Mouse (Mus musculus): ENCODE results near the gene Psmb11. TPM values are rescaled to one million over a fixed set of nuclear protein-coding genes. Genes with fewer than 3 reads are reported as not detected.
"Not testable (repeated sequence)": the region's sequence is repeated elsewhere in the genome, so short reads cannot be mapped to it uniquely, and the experiment has no call there.

Gene Psmb11
- polyA plus RNA-seq, 1 experiment = not detected

DNA sequence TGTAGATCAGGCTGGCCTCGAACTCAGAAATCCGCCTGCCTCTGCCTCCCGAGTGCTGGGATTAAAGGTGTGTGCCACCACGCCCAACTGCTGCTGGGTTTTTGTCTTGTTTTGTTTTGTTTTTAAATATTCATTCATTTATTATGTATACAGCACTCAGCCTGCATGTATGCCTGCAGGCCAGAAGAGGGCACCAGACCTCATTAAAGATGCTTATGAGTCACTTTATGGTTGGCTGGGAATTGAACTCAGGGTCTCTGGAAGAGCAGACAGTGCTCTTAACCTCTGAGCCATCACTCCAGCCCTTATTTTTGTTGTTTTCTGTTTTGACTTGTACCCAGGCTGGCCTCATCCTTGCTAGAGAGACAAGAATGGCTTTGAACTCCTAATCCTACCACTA, 11.3 kb upstream of the Psmb11 start:
- DNase-seq (ENCODE audit: low read depth in 1 of 2, low spot score in 2 of 2) = peak in 1 of 2 experiments; percentile 34
- TF ChIP-seq POLR2A (IDR thresholded peaks at IDR 0.05; ENCODE audit: low read depth, low read length) = no peak
- peak; percentile 15; the same call in 1 of the 2 replicates for TF ChIP-seq CTCF (IDR thresholded peaks at IDR 0.05; ENCODE audit: extremely low read depth, insufficient read depth, insufficient read length, insufficient replicate concordance)
- WGBS = 81% methylated on average over 4 of the region's 4 CpGs
- Histone ChIP-seq H3K27me3 (ENCODE audit: control insufficient read depth, insufficient read depth, low read length) (no peaks in the 10 kb centered on the region), H3K4me3 (ENCODE audit: extremely low read depth, insufficient read depth, insufficient read length) (no peak overlapping the region), H3K36me3 (ENCODE audit: control insufficient read depth, insufficient read depth, low read length) (peaks cover 10% of the 10 kb centered on the region), H3K4me1 (ENCODE audit: control insufficient read depth, insufficient read depth, insufficient read length) (peaks cover 5% of the 10 kb centered on the region; the same call in 1 of the 2 replicates), H3K27ac (ENCODE audit: insufficient read depth, low read length) (no peak overlapping the region)

DNA sequence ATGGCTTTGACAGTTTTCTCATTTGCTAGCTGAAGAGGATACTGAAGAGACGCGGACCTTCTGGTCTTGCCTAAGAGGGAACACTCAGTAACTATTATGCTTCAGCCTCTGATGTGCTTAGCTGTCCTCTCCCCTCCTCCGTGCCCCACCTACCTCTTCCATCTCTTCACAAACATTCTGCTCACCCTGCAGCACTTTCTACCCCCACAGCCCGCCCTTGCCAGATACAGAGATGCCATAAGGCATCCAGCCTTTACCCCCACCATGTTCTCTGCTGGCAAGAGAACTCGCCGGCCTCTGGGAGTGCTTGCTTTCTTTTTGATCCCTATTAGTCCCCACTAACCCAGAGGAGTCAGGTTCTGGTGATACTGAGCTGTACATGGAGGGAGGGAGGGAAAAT, 10.6 kb upstream of the Psmb11 start:
- DNase-seq (ENCODE audit: low read depth in 1 of 2, low spot score in 2 of 2) = no peak
- Histone ChIP-seq H3K27me3 (ENCODE audit: control insufficient read depth, insufficient read depth, low read length) (no peaks in the 10 kb centered on the region), H3K4me1 (ENCODE audit: control insufficient read depth, insufficient read depth, insufficient read length) (peaks cover 3% of the 10 kb centered on the region; the same call in 1 of the 2 replicates), H3K36me3 (ENCODE audit: control insufficient read depth, insufficient read depth, low read length) (peaks cover 10% of the 10 kb centered on the region), H3K4me3 (ENCODE audit: extremely low read depth, insufficient read depth, insufficient read length) (no peak overlapping the region), H3K27ac (ENCODE audit: insufficient read depth, low read length) (no peak overlapping the region)
- WGBS = 86% methylated on average over 6 of the region's 6 CpGs
- no peak for TF ChIP-seq POLR2A (IDR thresholded peaks at IDR 0.05; ENCODE audit: low read depth, low read length)
- no peak for TF ChIP-seq CTCF (IDR thresholded peaks at IDR 0.05; ENCODE audit: extremely low read depth, insufficient read depth, insufficient read length, insufficient replicate concordance)

GRCm38 (mm10) chr14:54614130-54614529, 7.1 kb upstream of the Psmb11 start:
- H3K4me3 ChIP-seq (ENCODE audit: extremely low read depth, insufficient read depth, insufficient read length); H3K27ac ChIP-seq (ENCODE audit: insufficient read depth, low read length); H3K4me1 ChIP-seq (ENCODE audit: control insufficient read depth, insufficient read depth, insufficient read length); H3K27me3 ChIP-seq (ENCODE audit: control insufficient read depth, insufficient read depth, low read length); DNase-seq (ENCODE audit: low read depth in 1 of 2, low spot score in 2 of 2): not testable (repeated sequence)
- 97% methylated on average over 16 of the region's 16 CpGs for whole genome bisulfite sequencing
- H3K36me3 ChIP-seq (ENCODE audit: control insufficient read depth, insufficient read depth, low read length) = peaks cover 10% of the 10 kb centered on the region

DNA sequence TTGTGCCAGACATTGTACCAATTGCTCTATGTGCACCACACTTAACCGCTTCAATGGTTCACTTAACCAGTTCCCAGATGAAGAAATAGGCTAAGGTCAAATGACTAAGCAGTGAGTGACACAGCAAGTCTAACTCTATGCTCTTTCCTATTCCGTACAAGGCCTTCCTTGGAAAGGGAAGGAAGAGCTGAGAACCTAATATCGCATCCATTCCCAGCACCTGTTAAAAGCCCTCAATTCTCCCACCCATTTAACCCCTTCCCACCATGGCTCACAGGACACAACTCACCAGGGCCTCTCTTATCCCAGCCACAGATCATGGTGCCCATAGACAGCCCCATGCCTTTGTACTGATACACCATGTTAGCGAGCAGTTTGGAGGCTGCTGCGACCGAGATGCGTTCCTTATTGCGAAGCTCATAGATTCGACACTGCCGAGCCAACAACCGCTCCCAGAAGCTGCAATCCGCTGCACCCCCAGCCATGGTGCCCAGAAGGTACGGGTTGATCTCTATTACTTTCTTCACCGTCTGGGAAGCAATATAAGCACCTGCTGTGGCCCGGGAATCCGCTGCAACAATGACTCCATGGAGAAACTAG, 4.9 kb upstream of the Psmb11 start:
- TF ChIP-seq CTCF (IDR thresholded peaks at IDR 0.05; ENCODE audit: extremely low read depth, insufficient read depth, insufficient read length, insufficient replicate concordance) (no peak), POLR2A (IDR thresholded peaks at IDR 0.05; ENCODE audit: low read depth, low read length) (no peak)
- Histone ChIP-seq H3K27ac (ENCODE audit: insufficient read depth, low read length) (no peak overlapping the region), H3K27me3 (ENCODE audit: control insufficient read depth, insufficient read depth, low read length) (no peaks in the 10 kb centered on the region), H3K4me3 (ENCODE audit: extremely low read depth, insufficient read depth, insufficient read length) (no peak overlapping the region), H3K4me1 (ENCODE audit: control insufficient read depth, insufficient read depth, insufficient read length) (no peaks in the 10 kb centered on the region), H3K36me3 (ENCODE audit: control insufficient read depth, insufficient read depth, low read length) (peaks cover 10% of the 10 kb centered on the region)
- no peak for DNase-seq (ENCODE audit: low read depth in 1 of 2, low spot score in 2 of 2)
- 93% methylated on average over 16 of the region's 16 CpGs for WGBS

GRCm38 (mm10) chr14:54617152-54617896, 3.9 kb upstream of the Psmb11 start:
- Histone ChIP-seq H3K27ac (ENCODE audit: insufficient read depth, low read length) (peak overlapping the region; percentile 37), H3K4me3 (ENCODE audit: extremely low read depth, insufficient read depth, insufficient read length) (peak overlapping the region; percentile 89), H3K27me3 (ENCODE audit: control insufficient read depth, insufficient read depth, low read length) (no peaks in the 10 kb centered on the region), H3K4me1 (ENCODE audit: control insufficient read depth, insufficient read depth, insufficient read length) (no peaks in the 10 kb centered on the region), H3K36me3 (ENCODE audit: control insufficient read depth, insufficient read depth, low read length) (peaks cover 8% of the 10 kb centered on the region)
- 2% methylated on average over 38 of the region's 38 CpGs for WGBS
- no peak; the same call in 1 of the 2 replicates for TF ChIP-seq POLR2A (IDR thresholded peaks at IDR 0.05; ENCODE audit: low read depth, low read length)
- no peak for TF ChIP-seq CTCF (IDR thresholded peaks at IDR 0.05; ENCODE audit: extremely low read depth, insufficient read depth, insufficient read length, insufficient replicate concordance)
- no peak for DNase-seq (ENCODE audit: low read depth in 1 of 2, low spot score in 2 of 2)

DNA sequence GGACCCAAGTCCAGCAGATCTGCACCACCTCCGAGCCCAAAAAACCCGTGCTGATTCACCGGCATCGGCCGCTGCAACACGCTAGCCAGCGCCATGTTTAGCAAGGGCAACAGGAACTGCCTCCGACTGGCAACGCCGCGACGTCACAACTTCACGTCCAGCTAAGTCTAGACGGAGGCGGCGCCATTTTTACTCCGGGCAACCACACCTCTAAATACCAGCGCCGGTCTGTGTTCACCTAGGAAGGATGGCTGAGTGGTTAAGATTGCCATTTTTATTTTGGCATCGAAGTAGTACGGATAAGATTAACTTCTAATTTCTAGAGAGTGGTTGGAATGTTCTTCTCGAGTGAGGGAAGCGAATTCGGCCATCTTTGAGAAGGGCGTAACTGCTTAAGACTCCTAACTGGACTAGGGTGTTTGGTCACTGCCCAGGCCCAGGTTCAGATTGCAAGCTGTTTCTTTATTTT, 3.3 kb upstream of the Psmb11 start, which contains the start of gene Psmb5:
Gene Psmb5, minus strand, starts transcription at position 126 of the 469 bp plus-strand sequence.
- H3K27me3 ChIP-seq (ENCODE audit: control insufficient read depth, insufficient read depth, low read length) = no peaks in the 10 kb centered on the region
- 2% methylated on average over 25 of the region's 25 CpGs for WGBS
- peak within 1 kb of the TSS; percentile 37 for H3K27ac ChIP-seq (ENCODE audit: insufficient read depth, low read length)
- no peaks in the 10 kb centered on the region for H3K4me1 ChIP-seq (ENCODE audit: control insufficient read depth, insufficient read depth, insufficient read length)
- DNase-seq (ENCODE audit: low read depth in 1 of 2, low spot score in 2 of 2) = peak; percentile 81
- H3K4me3 ChIP-seq (ENCODE audit: extremely low read depth, insufficient read depth, insufficient read length) = peak within 1 kb of the TSS; percentile 89
- TF ChIP-seq CTCF (IDR thresholded peaks at IDR 0.05; ENCODE audit: extremely low read depth, insufficient read depth, insufficient read length, insufficient replicate concordance) (no peak), POLR2A (IDR thresholded peaks at IDR 0.05; ENCODE audit: low read depth, low read length) (peak; percentile 27; the same call in 1 of the 2 replicates)
- H3K36me3 ChIP-seq (ENCODE audit: control insufficient read depth, insufficient read depth, low read length) = peaks cover 4% of the 10 kb centered on the region; the same call in 1 of the 2 replicates

- H3K27ac ChIP-seq (ENCODE audit: insufficient read depth, low read length) = no peak overlapping the region
- no peaks in the 10 kb centered on the region for H3K36me3 ChIP-seq (ENCODE audit: control insufficient read depth, insufficient read depth, low read length)
- no peak for TF ChIP-seq CTCF (IDR thresholded peaks at IDR 0.05; ENCODE audit: extremely low read depth, insufficient read depth, insufficient read length, insufficient replicate concordance)
- no peak for TF ChIP-seq POLR2A (IDR thresholded peaks at IDR 0.05; ENCODE audit: low read depth, low read length)
- H3K27me3 ChIP-seq (ENCODE audit: control insufficient read depth, insufficient read depth, low read length) = no peaks in the 10 kb centered on the region
- WGBS = 76% methylated on average over 6 of the region's 6 CpGs
- H3K4me1 ChIP-seq (ENCODE audit: control insufficient read depth, insufficient read depth, insufficient read length) = no peaks in the 10 kb centered on the region
- DNase-seq (ENCODE audit: low read depth in 1 of 2, low spot score in 2 of 2) = no peak
- no peak overlapping the region for H3K4me3 ChIP-seq (ENCODE audit: extremely low read depth, insufficient read depth, insufficient read length)
Observed at GRCm38 (mm10) chr14:54623334-54623733, 2.1 kb downstream of the Psmb11 start.
